Mouse (Mus musculus) neural tube, postnatal 0 days (tissue): ENCODE measurements around the gene Gin1. TPM values are rescaled to one million over a fixed set of nuclear protein-coding genes. Genes with fewer than 3 reads are reported as not detected.

Source experiments
- polyA plus RNA-seq: library from polyadenylated mRNA; unstranded; fragments of >200 nt; fragmentation: Nextera tagmentation; extraction: Ambion mirVana; gene quantifications from 2 replicates; pipeline ENCODE4 v1.2.1, GENCODE M21; 2015

Gin1 gene
- polyA plus RNA-seq, result 17.6 and 18.3 TPM in 2 replicates

GRCm38 (mm10) chr1:97769904-97770753 is at the start of gene Gin1, which contains the start of gene Ppip5k2:
Gene Gin1 (plus strand): TSS chr1:97770172.
Gene Ppip5k2 (minus strand): TSS chr1:97770411.

Other genes starting within 250 kb of the Gin1 start
- gene D1Ertd622e, start 108.1 kb upstream of the Gin1 start, polyA plus RNA-seq, result 53.4 and 53.7 TPM in 2 replicates
- 25.7 and 28.5 TPM in 2 replicates for gene Ppip5k2, start 239 bp downstream of the Gin1 start, polyA plus RNA-seq